Mouse (Mus musculus): Measurements from ENCODE around the gene Gzme.
"Not testable (repeated sequence)": the region's sequence is repeated elsewhere in the genome, so short reads cannot be mapped to it uniquely, and the experiment has no call there.

Gene Gzme

DNA sequence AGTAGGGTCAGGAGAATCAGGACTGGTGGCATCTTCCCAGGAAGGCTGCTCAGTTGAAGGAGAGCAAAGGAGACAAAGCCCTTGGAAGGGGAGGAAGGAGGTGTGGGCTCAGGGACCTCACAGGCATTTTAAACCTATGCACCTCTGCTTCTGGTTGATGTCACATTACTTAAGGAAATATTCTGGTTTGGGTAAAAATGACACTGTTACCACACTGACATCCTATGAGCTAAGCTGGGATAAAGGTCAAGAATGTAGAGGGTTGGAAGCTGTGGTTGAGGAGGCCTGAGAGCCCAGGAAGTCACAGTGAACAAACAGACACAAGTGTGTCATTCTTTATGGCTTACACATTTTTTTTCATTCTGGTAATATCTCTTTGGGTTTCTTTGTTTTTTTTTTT is at the start of gene Gzme:
TSS of gene Gzme (minus strand) at position 101 of the 400 bp plus-strand sequence.
- DNase-seq (ENCODE audit: low spot score), result no peak

DNA sequence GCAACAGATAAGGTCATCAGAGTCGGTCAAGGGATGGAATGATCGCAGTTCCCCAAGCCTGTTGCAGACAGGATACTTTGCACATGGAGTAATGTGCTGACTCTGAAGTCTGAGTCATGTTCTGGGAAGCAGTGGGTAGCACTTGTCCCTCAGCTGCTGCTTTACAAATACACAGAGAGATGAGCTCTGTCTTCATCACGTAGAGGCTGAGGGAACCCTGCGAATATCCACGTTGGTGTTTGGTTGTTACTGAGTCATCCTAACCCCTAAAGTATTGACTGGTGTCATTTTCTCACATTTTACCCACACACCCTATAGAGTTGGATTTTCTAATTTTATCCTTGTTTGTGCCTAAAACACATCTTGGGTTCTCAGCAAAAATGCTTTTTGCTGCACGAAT is 47.6 kb upstream of the Gzme start:
- no peak for DNase-seq (ENCODE audit: low spot score)

DNA sequence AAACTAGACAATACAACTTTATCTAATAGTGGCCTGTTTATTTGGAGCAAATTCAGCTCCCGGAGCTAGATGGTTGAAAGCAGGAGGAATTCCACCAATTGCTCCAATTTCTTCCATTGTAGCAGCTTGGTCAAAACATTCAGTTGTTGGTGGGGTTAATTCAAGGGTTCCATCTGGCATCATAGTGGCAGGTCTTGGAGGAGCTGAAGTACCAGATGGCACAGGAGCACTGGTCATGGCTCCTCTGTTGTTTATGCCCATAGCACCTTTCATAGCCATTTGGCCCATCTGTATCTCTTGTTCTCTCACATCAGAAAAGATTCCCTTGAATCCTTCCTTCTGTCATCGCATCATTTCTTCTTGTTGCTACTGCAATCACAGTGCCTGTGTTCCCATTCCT is 41.7 kb upstream of the Gzme start:
- DNase-seq (ENCODE audit: low spot score), result no peak

DNA sequence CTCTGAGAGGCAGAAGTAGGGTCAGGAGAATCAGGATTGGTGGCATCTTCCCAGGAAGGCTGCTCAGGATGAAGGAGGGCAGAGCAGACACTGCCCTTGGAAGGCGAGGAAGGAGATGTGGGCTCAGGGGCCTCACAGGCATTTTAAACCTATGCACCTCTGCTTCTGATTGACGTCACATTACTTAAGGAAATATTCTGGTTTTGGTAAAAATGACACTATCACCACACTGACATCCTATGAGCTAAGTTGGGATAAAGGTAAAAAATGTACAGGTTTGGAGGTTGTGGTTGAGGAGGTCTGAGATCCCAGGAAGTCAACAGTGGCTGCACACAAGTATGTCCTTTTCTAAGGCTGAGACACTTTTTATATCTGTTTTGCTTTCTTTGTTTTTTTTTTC is 39.1 kb upstream of the Gzme start, which contains the start of gene Gzmg:
TSS of gene Gzmg (minus strand) at position 101 of the 400 bp plus-strand sequence.
- not testable (repeated sequence) for DNase-seq (ENCODE audit: low spot score)

DNA sequence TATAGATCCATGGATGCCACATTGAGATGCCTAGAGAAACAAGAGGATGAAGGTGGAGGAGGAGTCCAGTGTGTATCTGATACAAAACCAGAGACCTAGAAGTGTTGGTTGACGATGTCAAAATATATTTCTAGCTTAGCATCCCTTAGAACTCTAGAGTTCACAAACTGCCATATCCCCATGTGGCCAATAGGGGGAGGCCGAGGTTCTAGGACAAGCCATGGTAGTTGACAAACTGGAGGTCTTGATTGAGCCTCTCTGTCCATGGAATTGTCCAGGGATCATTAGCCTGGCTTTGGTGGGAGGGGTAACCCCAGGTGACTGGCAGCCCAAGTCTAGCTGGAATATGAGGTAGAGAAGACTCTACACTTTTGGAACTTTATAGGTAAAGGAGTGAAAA is 34.9 kb upstream of the Gzme start:
- no peak for DNase-seq (ENCODE audit: low spot score)

DNA sequence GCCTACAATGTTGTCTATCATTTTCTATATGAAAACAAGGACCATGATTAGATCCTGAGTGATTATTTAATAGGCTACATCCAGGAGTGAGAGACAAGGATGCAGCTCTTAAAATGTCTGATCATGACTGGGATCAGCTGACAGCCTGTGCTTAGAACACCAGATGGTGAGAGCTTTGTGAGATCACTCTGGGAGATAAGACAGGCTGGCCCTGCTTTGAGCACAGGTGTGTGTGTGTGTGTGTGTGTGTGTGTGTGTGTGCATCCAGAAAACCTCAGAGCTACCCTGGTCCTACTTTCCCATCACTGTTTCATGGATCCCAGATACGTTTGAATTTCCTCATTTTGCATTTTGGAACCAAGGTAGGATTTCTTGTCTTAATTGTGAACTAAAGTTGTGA is 13.2 kb upstream of the Gzme start:
- DNase-seq (ENCODE audit: low spot score), result not testable (repeated sequence)

DNA sequence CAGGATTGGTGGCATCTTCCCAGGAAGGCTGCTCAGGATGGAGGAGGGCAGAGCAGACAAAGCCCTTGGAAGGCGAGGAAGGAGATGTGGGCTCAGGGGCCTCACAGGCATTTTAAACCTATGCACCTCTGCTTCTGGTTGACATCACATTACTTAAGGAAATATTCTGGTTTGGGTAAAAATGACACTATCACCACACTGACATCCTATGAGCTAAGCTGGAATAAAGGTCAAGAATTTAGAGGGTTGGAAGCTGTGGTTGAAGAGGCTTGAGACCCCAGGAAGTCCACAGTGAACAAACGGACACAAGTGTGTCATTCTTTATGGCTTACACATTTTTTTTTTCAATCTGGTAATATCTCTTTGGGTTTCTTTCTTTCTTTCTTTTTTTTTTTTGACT is 12.1 kb upstream of the Gzme start, which contains the start of gene Gzmd:
TSS of gene Gzmd (minus strand) at position 101 of the 400 bp plus-strand sequence.
- not testable (repeated sequence) for DNase-seq (ENCODE audit: low spot score)

DNA sequence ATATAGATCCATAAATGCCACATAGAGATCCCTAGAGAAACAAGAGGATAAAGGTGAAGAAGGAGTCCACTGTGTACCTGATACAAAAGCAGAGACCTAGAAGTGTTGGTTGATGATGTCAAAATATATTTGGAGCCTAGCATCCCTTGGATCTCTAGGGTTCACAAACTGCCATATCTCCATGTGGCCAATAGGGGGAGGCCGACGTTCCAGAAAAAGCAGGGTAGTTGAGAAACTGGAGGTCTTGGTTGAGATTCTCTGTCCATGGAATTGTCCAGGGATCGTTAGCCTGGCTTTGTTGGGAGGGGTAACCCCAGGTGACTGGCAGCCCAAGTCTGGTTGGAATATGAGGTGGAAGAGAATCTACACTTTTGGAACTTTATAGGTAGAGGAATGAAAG is 7.9 kb upstream of the Gzme start:
- DNase-seq (ENCODE audit: low spot score), result no peak

DNA sequence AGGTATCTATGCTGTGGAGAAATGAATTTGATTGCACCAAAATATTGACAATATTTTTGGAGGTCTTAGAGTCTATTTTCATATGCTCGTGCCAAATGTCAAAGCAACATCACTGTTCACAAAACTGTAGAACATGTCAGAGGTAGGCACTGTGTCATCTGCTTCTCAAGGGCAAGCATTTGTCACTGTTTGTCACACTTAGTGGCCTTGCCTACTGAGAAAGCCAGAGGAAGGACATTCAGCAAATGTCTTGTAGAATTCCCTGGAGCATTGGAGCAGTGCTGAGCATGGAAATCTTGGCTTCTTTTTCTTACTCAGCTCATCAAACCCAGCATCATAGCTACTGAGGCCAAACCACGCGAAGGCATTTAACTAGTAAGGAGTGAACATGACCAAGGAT is 3.1 kb upstream of the Gzme start:
- no peak for DNase-seq (ENCODE audit: low spot score)

DNA sequence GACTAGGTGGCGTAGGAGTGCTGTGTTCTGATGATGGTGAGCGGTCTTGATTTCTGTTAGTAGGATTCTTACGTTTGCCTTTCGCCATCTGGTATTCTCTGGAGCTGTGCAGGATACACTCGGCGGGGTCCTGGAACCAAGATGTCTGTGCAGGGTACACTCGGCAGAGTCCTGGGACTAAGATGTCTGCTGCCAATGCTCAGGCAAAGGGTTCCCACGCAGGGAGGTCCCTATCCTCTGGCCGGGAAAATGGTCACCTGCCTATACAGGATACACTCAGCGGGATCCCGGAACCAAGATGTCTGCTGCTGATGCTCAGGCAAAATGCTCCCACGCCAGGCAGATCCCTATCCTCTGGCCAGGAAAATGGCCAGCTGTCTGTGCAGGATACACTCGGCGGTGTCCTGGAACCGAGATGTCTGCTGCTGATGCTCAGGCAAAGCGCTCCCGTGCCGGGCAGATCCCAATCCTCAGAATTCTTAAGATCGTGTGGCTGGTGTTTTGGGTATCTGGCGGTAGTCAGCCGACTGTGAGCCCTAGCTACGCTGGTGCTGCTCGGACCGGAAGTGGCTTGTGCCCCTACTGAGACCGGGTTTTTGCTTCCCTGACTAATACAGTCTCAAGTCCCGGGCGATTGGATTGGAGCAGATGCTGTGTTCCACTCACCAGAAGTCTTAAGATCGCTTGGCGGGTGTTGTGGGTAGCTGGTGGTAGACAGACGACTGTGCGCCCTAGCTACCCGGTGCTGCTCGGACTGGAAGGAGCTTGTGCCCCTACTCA is 4.7 kb downstream of the Gzme start:
- not testable (repeated sequence) for DNase-seq (ENCODE audit: low spot score)

DNA sequence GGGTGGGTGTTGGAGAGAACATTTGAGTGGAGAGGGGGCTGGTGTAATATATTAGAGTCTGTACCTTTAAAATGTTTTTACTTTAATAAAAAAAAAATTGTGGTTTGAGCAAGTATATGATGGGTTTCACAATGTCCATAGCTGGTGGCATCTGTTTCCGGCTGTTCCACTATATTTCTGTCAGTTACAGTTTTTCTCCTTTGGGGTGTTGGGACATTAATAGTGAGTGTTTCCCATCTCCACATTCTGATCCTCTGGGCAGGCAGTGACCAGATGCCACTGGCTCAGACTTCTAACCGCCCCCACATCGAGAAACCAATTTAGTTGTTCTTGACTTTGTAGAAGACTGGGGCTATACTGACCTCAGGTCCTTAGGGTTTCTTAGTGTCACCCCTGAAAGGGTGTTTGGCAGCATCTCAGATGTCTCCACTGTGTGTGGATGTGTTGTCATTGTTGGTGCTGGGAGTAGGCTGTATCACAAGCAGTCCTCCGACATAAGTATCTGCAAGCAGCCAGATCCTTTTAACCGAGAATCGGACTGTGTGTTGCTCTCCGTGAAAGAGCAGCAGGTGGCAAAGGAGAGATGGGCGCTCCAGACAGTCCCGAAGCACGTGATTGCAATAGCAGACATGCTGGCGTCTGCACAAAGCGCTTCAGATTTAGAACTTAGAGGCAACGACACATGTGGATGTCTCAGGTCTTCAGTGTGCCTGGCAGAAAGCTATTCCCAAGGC is 14.8 kb downstream of the Gzme start:
- no peak for DNase-seq (ENCODE audit: low spot score)

DNA sequence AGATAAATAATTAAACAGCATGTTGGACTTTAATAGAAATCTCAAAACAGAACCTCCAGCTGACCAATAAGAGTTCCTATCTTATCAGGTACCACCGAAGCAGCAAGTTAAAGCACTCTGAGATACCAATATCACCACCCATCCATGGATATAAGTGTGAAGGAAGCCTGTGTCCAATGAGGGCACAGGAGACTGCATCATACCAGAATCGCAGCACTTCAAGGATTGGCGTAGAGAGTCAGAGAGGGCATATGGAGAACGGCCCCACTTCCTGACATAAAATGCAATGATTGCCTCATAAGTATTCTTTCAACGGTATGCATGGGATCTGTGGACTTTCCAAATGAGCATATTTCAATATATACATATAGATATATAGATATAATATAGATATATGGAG is 15.4 kb downstream of the Gzme start:
- no peak for DNase-seq (ENCODE audit: low spot score)

DNA sequence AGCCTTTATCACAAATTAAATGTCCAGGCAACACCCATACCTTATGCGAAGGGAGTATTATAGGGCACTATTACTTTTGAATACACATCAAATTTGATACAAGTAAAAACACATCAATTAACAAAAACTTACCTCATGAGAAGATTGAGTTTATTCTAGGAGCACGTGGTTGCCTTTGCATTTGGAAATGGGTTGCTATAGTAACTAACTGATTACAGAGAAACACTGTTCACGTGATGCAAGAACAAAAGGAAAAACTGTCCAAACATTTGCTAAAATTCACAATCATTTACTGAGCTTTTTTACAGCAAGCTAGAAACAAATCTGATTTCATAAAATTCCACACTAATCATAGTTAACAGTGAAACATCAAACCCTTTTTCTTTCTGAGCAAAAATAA is 17.0 kb downstream of the Gzme start:
- DNase-seq (ENCODE audit: low spot score), result no peak

DNA sequence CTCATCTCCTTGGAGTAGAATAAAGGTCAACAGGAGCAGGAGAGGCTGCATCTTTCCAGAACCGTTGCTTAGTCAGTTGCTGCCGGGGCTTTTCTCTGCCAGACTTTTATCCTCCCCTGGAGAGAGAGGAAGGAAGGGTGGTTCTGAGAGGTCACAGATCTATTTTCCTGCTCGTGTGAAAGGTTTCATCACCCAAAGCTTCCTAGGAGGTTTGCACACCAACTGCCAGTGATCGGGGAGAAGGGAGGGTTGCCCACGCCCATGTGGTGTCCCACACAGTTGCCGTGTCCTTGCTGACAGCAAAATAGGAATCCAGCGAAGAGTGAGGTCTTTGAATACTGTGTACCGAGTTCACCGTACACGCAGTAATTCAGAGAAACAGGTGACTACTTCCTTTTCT is 18.0 kb downstream of the Gzme start, which contains the start of gene Ctsg:
TSS of gene Ctsg (minus strand) at position 189 of the 400 bp plus-strand sequence.
- no peak for DNase-seq (ENCODE audit: low spot score)

DNA sequence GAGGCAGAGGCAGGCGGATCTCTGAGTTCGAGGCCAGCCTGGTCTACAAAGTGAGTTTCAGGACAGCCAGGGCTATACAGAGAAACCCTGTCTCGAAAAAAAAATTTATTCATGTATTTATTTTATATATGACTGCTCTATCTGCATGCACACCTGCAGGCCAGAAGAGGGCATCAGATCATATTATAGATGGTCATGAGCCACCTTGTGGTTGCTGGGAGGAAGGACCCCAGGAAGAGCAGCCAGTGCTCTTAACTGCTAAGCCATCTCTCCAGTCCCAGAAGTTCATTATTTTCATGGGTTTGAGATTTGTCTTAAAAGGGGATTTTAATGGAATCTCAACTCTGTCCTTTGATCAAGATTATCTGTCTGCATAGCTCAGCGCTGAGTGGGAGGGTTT is 21.5 kb downstream of the Gzme start:
- DNase-seq (ENCODE audit: low spot score), result no peak

DNA sequence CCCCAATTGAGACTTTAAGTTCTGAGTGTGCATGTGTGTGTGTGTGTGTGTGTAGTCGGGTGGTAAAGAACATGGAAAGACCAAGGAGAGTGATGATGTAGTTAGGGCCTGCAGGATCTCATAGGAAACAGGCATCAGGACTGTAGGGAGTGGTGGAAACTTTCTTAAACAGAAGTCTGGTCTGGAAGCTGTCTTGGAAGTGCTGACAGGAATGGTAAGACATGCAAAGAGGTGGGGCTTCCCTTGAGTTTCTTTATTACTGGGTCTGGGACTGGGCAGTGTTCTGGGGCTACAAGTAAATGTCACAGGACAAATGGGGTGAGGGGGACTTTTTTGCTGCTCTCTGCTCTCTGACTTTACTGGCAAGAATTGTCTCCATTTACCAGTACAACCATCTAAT is 22.8 kb downstream of the Gzme start:
- DNase-seq (ENCODE audit: low spot score), result no peak

DNA sequence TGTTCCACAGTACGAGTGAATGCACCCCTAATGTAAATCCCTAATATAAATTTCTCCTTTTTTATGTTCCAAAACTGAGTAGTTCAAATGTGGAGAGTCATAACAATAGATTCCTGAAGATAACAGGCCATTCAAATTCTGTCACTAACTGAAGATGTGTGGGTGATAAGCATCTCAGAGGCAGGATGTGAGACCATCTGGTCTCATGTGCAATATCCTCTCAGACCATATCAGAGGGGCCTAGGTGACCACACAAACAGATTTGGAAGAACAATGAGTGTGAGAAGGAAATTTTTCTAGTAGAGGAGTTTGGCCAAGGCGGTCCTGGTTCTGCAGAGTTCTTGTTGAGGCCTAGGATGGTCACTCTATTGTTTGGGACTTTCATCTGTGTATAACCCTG is 27.1 kb downstream of the Gzme start:
- DNase-seq (ENCODE audit: low spot score), result no peak

DNA sequence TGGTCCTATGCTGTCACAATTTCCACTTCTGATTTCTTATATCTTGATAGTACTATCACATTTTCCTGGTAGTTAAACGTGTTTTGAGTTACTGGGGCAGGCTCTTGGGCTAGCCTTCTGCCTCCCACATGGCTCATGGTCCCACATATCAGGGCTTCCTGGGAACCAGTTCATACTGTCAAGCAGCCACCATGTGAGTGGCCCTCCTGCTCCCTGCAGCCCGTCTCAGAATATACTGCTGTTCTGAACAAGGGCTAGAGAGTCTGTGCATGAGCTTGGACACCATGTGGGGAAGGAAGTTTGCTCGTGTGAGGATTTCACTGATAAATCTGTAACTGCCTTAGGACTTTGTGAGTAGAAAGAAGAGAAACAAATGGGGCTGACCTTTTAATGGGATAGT is 33.7 kb downstream of the Gzme start:
- no peak for DNase-seq (ENCODE audit: low spot score)

DNA sequence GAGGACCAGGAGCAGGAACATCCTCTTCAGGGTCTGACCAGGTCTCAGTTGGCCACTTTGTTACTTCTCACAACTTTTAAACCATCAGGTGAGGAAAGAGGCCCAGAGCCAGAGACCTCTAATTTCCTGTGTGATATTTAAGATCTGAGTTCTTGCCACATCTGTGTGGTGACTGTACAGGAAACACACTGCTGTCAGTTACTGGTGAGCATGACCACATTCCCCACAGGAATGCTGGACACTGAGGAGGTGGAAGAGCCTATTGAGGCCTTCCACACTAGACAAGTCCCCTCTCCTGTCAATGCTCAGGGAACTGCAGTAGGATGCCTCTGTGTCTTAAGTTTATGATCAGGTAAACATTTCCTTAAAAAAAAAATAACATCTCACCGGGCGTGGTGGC is 35.3 kb downstream of the Gzme start, which contains the start of gene Mcpt8:
TSS of gene Mcpt8 (minus strand) at position 107 of the 400 bp plus-strand sequence.
- DNase-seq (ENCODE audit: low spot score), result no peak

DNA sequence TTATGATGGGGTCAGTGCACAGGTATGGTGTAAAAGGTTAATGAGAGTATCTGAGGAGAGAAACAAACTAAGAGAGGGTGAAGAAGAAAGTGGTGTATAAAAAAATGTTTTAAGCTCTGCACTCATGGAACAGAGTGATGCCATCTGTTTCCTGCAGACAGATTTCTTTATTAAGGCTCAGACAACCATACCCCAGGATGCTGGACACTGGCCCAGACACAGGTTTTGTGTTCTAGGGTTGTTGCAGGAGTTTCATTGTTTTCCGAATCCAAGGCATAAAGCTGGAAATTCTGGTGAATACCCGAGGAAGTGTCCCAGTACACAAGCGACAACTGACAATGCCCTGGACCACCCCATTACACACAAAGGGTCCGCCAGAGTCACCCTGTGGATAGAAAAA is 38.4 kb downstream of the Gzme start:
- no peak for DNase-seq (ENCODE audit: low spot score)
